Comparison of ENCODE assay signal across 22 mouse cellular contexts in the genomic region with DNA sequence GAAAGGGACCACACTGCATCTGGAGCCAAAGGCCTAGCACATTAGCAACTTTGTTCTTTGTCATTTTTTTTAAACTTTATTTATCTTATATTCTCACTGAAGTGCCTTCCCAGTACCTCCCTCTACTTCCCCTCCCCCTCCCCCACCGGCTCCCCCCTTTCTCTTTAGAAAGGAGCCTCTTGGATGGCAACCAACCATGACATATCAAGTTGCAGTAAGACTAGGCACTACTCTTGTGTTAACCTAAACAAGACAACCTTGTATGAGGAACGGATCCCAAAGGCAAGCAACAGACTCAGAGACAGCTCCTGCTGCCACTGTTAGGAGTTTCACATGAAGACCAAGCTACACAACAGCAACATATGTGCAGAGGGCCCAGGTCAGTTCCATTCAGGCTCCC.
"Had no signal": no experiment of that assay in that cellular context is flagged by ENCODE, and none has a peak within 500 bp of the region (broad histone marks: within the 10 kb centered on the region; RNA-seq: fewer than 3 reads in every experiment).

No protein-coding gene starts in this region.

- H3K9ac ChIP-seq: forebrain, embryonic 15.5 days; forebrain, postnatal 0 days; heart, embryonic 12.5 days; hindbrain, embryonic 13.5 days; hindbrain, embryonic 15.5 days; limb, embryonic 12.5 days; liver, embryonic 13.5 days; liver, embryonic 15.5 days had no signal

- ATAC-seq: forebrain, embryonic 15.5 days; forebrain, postnatal 0 days; hindbrain, postnatal 0 days; intestine, embryonic 16.5 days had no signal

- DNase-seq: forebrain, postnatal 0 days; gastrocnemius, postnatal 14 days; gastrocnemius, postnatal 36 days; heart, adult 2 months; heart, postnatal 10 days; kidney, adult 11 months; kidney, adult 8-10 months; kidney, postnatal 25 days; layer of hippocampus, adult 9-11 months; layer of hippocampus, postnatal 36 days; left cerebral cortex, postnatal 4 days; liver; liver, embryonic 13.5 days had no signal

- H3K27ac ChIP-seq: forebrain, embryonic 15.5 days; heart, adult 2 months; hindbrain, embryonic 13.5 days; hindbrain, embryonic 15.5 days; hindbrain, postnatal 0 days; limb, embryonic 12.5 days; liver, embryonic 13.5 days; liver, embryonic 15.5 days had no signal

- H3K4me1 ChIP-seq: heart, embryonic 12.5 days; hindbrain, embryonic 13.5 days; hindbrain, embryonic 15.5 days; liver, embryonic 13.5 days; liver, embryonic 15.5 days had no signal

- H3K9me3 ChIP-seq: forebrain, embryonic 15.5 days; heart, embryonic 12.5 days; hindbrain, embryonic 13.5 days; hindbrain, embryonic 15.5 days; limb, embryonic 12.5 days; liver, embryonic 13.5 days; liver, embryonic 15.5 days had no signal

- H3K4me2 ChIP-seq: forebrain, embryonic 15.5 days; heart, embryonic 12.5 days; hindbrain, embryonic 13.5 days; hindbrain, embryonic 15.5 days; limb, embryonic 12.5 days; liver, embryonic 11.5 days; liver, embryonic 13.5 days; liver, embryonic 15.5 days had no signal

- H3K36me3 ChIP-seq: forebrain, embryonic 15.5 days; heart, embryonic 12.5 days; hindbrain, embryonic 13.5 days; hindbrain, embryonic 15.5 days; limb, embryonic 12.5 days; liver, embryonic 13.5 days; liver, embryonic 15.5 days had no signal

- H3K27me3 ChIP-seq: forebrain, embryonic 15.5 days; heart, embryonic 12.5 days; hindbrain, embryonic 13.5 days; hindbrain, embryonic 15.5 days; limb, embryonic 12.5 days; liver, embryonic 13.5 days; liver, embryonic 15.5 days had no signal

- H3K4me3 ChIP-seq: forebrain, embryonic 15.5 days; heart, adult 2 months; heart, embryonic 12.5 days; hindbrain, embryonic 13.5 days; hindbrain, embryonic 15.5 days; limb, embryonic 12.5 days; liver, embryonic 13.5 days; liver, embryonic 15.5 days had no signal
